Mouse (Mus musculus) limb, embryonic 11.5 days (tissue): ENCODE results near the gene Serpinb6b. TPM values are rescaled to one million over a fixed set of nuclear protein-coding genes. Genes with fewer than 3 reads are reported as not detected.

ENCODE experiments used
- ATAC-seq: fragments of 200-750 bp; cut with Nextera tagmentation; 2 replicates; pipeline ENCODE4 v1.8.0; 2017; ENCODE audit warnings: low read depth; ENCODE audit not compliant: insufficient number of reproducible peaks, low FRiP score, low TSS enrichment
- DNase-seq: peaks from one replicate; pipeline ENCODE4 v3.0.0-alpha.2; 2015; ENCODE audit warnings: low spot score
- H3K27ac ChIP-seq: fragments of 300-500 bp; sonication (generic); replicated peaks from 2 replicates; pipeline ENCODE4 v1.5.1; 2014; ENCODE audit warnings: low read depth, mild to moderate bottlenecking, low read length
- H3K27me3 ChIP-seq: fragments of 300-500 bp; sonication (generic); 2 replicates; pipeline ENCODE4 v1.6.1; 2014; ENCODE audit warnings: mild to moderate bottlenecking, low read length, mixed read lengths; ENCODE audit not compliant: control insufficient read depth, insufficient read depth
- H3K36me3 ChIP-seq: fragments of 300-500 bp; sonication (generic); 2 replicates; pipeline ENCODE4 v1.6.1; 2014; ENCODE audit warnings: mild to moderate bottlenecking, low read length, moderate library complexity, mixed read lengths; ENCODE audit not compliant: control insufficient read depth, insufficient read depth
- H3K4me1 ChIP-seq: fragments of 300-500 bp; sonication (generic); 2 replicates; pipeline ENCODE4 v1.6.1; 2014; ENCODE audit warnings: low read length, mixed read lengths; ENCODE audit not compliant: control insufficient read depth, insufficient read depth
- H3K4me2 ChIP-seq: fragments of 300-500 bp; sonication (generic); 2 replicates; pipeline ENCODE4 v1.6.1; 2014; ENCODE audit warnings: low read depth, mild to moderate bottlenecking, moderate library complexity; ENCODE audit not compliant: severe bottlenecking
- H3K4me3 ChIP-seq: fragments of 300-500 bp; sonication (generic); 2 replicates; pipeline ENCODE4 v1.5.1; 2014; ENCODE audit warnings: low read depth, low read length
- H3K9ac ChIP-seq: fragments of 300-500 bp; sonication (generic); 2 replicates; pipeline ENCODE4 v1.6.1; 2014; ENCODE audit warnings: mild to moderate bottlenecking, low read length
- H3K9me3 ChIP-seq: fragments of 300-500 bp; sonication (generic); 2 replicates; pipeline ENCODE4 v1.6.1; 2016; ENCODE audit warnings: low read length; ENCODE audit not compliant: control insufficient read depth
- WGBS: fragments of 180-500 bp; shearing (Covaris S2); extraction: QIAGEN DNeasy Blood & Tissue Kit; methylation state at CpG from one replicate; pipeline ENCODE4 v1.1.7; 2014; 5-methylcytosine and 5-hydroxymethylcytosine counted together
- polyA plus RNA-seq: library from polyadenylated mRNA; unstranded; fragments of >200 nt; fragmentation: Nextera tagmentation; extraction: Ambion mirVana; gene quantifications from 2 replicates; pipeline ENCODE4 v1.2.1, GENCODE M21; 2014

The Serpinb6b gene
- polyA plus RNA-seq, 1 experiment from 2014 or later: 0.32 TPM

- Histone ChIP-seq H3K27ac (no peak overlapping the region), H3K4me3 (no peak overlapping the region), H3K27me3 (no peaks in the 10 kb centered on the region), H3K4me1 (no peaks in the 10 kb centered on the region), H3K36me3 (no peaks in the 10 kb centered on the region), H3K4me2 (no peak overlapping the region), H3K9ac (no peak overlapping the region), H3K9me3 (no peaks in the 10 kb centered on the region)
- DNase-seq (no peak), ATAC-seq (no peak)
- 67% methylated on average over 10 of the region's 10 CpGs for WGBS
Observed at GRCm38 (mm10) chr13:32993152-32993893, 28.3 kb downstream of the Serpinb6b start.

GRCm38 (mm10) chr13:32993894-32994242 lies 28.9 kb downstream of the Serpinb6b start:
- Histone ChIP-seq H3K9me3 (no peaks in the 10 kb centered on the region), H3K4me1 (no peaks in the 10 kb centered on the region), H3K9ac (no peak overlapping the region), H3K4me3 (no peak overlapping the region), H3K4me2 (no peak overlapping the region), H3K27me3 (no peaks in the 10 kb centered on the region), H3K27ac (no peak overlapping the region), H3K36me3 (no peaks in the 10 kb centered on the region)
- 81% methylated on average over 2 of the region's 2 CpGs for WGBS
- ATAC-seq: no peak
- no peak for DNase-seq

- Histone ChIP-seq H3K27ac (no peak overlapping the region), H3K9ac (no peak overlapping the region), H3K36me3 (no peaks in the 10 kb centered on the region), H3K9me3 (no peaks in the 10 kb centered on the region), H3K4me2 (no peak overlapping the region), H3K4me3 (no peak overlapping the region), H3K27me3 (no peaks in the 10 kb centered on the region), H3K4me1 (no peaks in the 10 kb centered on the region)
- ATAC-seq: no peak
- DNase-seq: no peak
- 81% methylated on average over 4 of the region's 4 CpGs for WGBS
Observed at GRCm38 (mm10) chr13:32995051-32995450, 30.0 kb downstream of the Serpinb6b start.

GRCm38 (mm10) chr13:33001341-33001740 lies 36.3 kb downstream of the Serpinb6b start:
- DNase-seq: no peak
- no peaks in the 10 kb centered on the region for H3K4me1 ChIP-seq
- WGBS: 88% methylated on average over 5 of the region's 5 CpGs
- no peak overlapping the region for H3K4me3 ChIP-seq
- no peak for ATAC-seq
- H3K9ac ChIP-seq: no peak overlapping the region
- no peak overlapping the region for H3K4me2 ChIP-seq
- no peaks in the 10 kb centered on the region for H3K27me3 ChIP-seq
- no peaks in the 10 kb centered on the region for H3K36me3 ChIP-seq
- no peaks in the 10 kb centered on the region for H3K9me3 ChIP-seq
- no peak overlapping the region for H3K27ac ChIP-seq

GRCm38 (mm10) chr13:33002950-33003349 lies 37.9 kb downstream of the Serpinb6b start, which contains the start of gene Serpinb9:
Gene Serpinb9, plus strand, starts transcription at chr13:33003250.
- H3K4me1 ChIP-seq: no peaks in the 10 kb centered on the region
- H3K4me2 ChIP-seq: peak within 1 kb of the TSS; percentile 39; the same call in 1 of the 2 replicates
- no peaks in the 10 kb centered on the region for H3K27me3 ChIP-seq
- DNase-seq: no peak
- H3K9me3 ChIP-seq: no peaks in the 10 kb centered on the region
- no peak for ATAC-seq
- H3K36me3 ChIP-seq: no peaks in the 10 kb centered on the region
- H3K4me3 ChIP-seq: no peak within 1 kb of the TSS
- no peak within 1 kb of the TSS for H3K27ac ChIP-seq
- WGBS: 79% methylated on average over 3 of the region's 3 CpGs
- H3K9ac ChIP-seq: no peak within 1 kb of the TSS

GRCm38 (mm10) chr13:33003523-33004413 lies 38.8 kb downstream of the Serpinb6b start:
- ATAC-seq (peak; percentile 2; the same call in 1 of the 2 replicates), DNase-seq (no peak)

GRCm38 (mm10) chr13:33004414-33005105 lies 39.6 kb downstream of the Serpinb6b start:
- Histone ChIP-seq H3K9me3 (no peaks in the 10 kb centered on the region), H3K36me3 (no peaks in the 10 kb centered on the region), H3K4me1 (no peaks in the 10 kb centered on the region), H3K9ac (peak overlapping the region; percentile 36; the same call in 1 of the 2 replicates), H3K4me2 (peak overlapping the region; percentile 39), H3K27me3 (no peaks in the 10 kb centered on the region), H3K27ac (no peak overlapping the region), H3K4me3 (no peak overlapping the region)
- 22% methylated on average over 12 of the region's 12 CpGs for WGBS
- peak; percentile 91 for ATAC-seq
- DNase-seq: peak; percentile 83

More at GRCm38 (mm10) chr13:33003523-33004413, 38.8 kb downstream of the Serpinb6b start:
- Histone ChIP-seq H3K9ac (no peak overlapping the region), H3K9me3 (no peaks in the 10 kb centered on the region), H3K4me1 (no peaks in the 10 kb centered on the region), H3K27ac (no peak overlapping the region), H3K4me3 (no peak overlapping the region), H3K4me2 (peak overlapping the region; percentile 39), H3K27me3 (no peaks in the 10 kb centered on the region), H3K36me3 (no peaks in the 10 kb centered on the region)
- WGBS: 65% methylated on average over 9 of the region's 9 CpGs

- Histone ChIP-seq H3K4me3 (no peak overlapping the region), H3K4me1 (no peaks in the 10 kb centered on the region), H3K9ac (no peak overlapping the region), H3K27ac (no peak overlapping the region), H3K4me2 (no peak overlapping the region), H3K9me3 (no peaks in the 10 kb centered on the region), H3K27me3 (no peaks in the 10 kb centered on the region), H3K36me3 (no peaks in the 10 kb centered on the region)
- DNase-seq: no peak
- ATAC-seq: 0 out of 2 replicates have a peak, but pooled peaks have one; percentile 21
- 57% methylated on average over 2 of the region's 2 CpGs for WGBS
Observed at GRCm38 (mm10) chr13:33005501-33006075, 40.6 kb downstream of the Serpinb6b start.
